Comparison of ENCODE assay signal across 8 mouse cellular contexts in genomic region chr8:126583018-126583417, GRCm38 (mm10). TPM values are rescaled to one million over a fixed set of nuclear protein-coding genes. Genes with fewer than 3 reads are reported as not detected.
A peak's percentile ranks its signal among the peaks of the same experiment; 100 is the strongest.
DNase-seq lines count a peak whose midpoint lies in the region; ATAC-seq and TF ChIP-seq lines count a peak whose summit lies in the region.

No protein-coding gene starts in this region.

- no peak for TF ChIP-seq EP300 in CH12.LX (IDR thresholded peaks at IDR 0.05; ENCODE audit: low read length)

- H3K4me1 ChIP-seq in CH12.LX (ENCODE audit: control insufficient read depth in 1 of 2, insufficient read depth in 2 of 2), result peaks cover 20 to 57% of the 10 kb centered on the region in 2 experiments
- H3K4me1 ChIP-seq in forebrain, embryonic 11.5 days (replicated peaks; ENCODE audit: control insufficient read depth, insufficient read depth, low read length), result peaks cover 13% of the 10 kb centered on the region
- peaks cover 53% of the 10 kb centered on the region for H3K4me1 ChIP-seq in limb, embryonic 13.5 days

- peak overlapping the region in 1 of 3 experiments; percentile 28 for H3K4me3 ChIP-seq in CH12.LX (replicated peaks in 1 of 3; ENCODE audit: low read depth in 2 of 3, low read length in 2 of 3, poor library complexity in 1 of 3)
- H3K4me3 ChIP-seq in forebrain, embryonic 11.5 days (ENCODE audit: low read depth, low read length), result no peak overlapping the region
- H3K4me3 ChIP-seq in limb, embryonic 13.5 days, result no peak overlapping the region; the same call in 1 of the 2 replicates

- peak overlapping the region; percentile 39 for H3K27ac ChIP-seq in CH12.LX (ENCODE audit: insufficient read depth, low read depth)
- H3K27ac ChIP-seq in forebrain, embryonic 11.5 days (ENCODE audit: low read depth, low read length), result 0 out of 2 replicates have a peak overlapping the region, but pooled peaks have one; percentile 25
- H3K27ac ChIP-seq in limb, embryonic 13.5 days, result peak overlapping the region; percentile 96

- no peak for ATAC-seq in forebrain, embryonic 11.5 days (replicated peaks; ENCODE audit: low FRiP score)
- no peak for ATAC-seq in limb, embryonic 13.5 days (ENCODE audit: low FRiP score, low read depth)

- intact Hi-C loops in heart, postnatal 25 days (cut with DNase I), result loop anchor here (2.0 to 5.0 kb wide), 3 partner anchors 14 to 219 kb away; no protein-coding TSS in a partner anchor

- TF ChIP-seq CTCF in CH12.LX (conservative IDR thresholded peaks at IDR 0.05 in 1 of 2, IDR thresholded peaks at IDR 0.05 in 1 of 2; ENCODE audit: low read depth in 2 of 2, low read length in 2 of 2), result no peak

- dilution Hi-C loops in CH12.LX (cut with MboI; ENCODE audit: extremely low pct_ligation_motif_present, extremely low pct_unique_long_range_greater_than_20kb, low sequenced_read_pairs), result no loop called here

- in situ Hi-C loops in CH12.LX (cut with MboI; ENCODE audit: low pct_ligation_motif_present, low pct_unique_long_range_greater_than_20kb, low sequenced_read_pairs), result loop anchor here (5.0 kb wide), 1 partner anchor 86 kb away; no protein-coding TSS in a partner anchor

- no peak for TF ChIP-seq RAD21 in CH12.LX (IDR thresholded peaks at IDR 0.05; ENCODE audit: low read depth, low read length)

- H3K9ac ChIP-seq in CH12.LX (ENCODE audit: insufficient read depth, low read depth), result no peak overlapping the region
- no peak overlapping the region for H3K9ac ChIP-seq in forebrain, embryonic 11.5 days (ENCODE audit: low read length)
- H3K9ac ChIP-seq in limb, embryonic 13.5 days, result no peak overlapping the region

- WGBS in forebrain, embryonic 11.5 days, result 18% methylated on average over 2 of the region's 2 CpGs
- WGBS in limb, embryonic 13.5 days, result 53% methylated on average over 2 of the region's 2 CpGs

- no peak for TF ChIP-seq POLR2A in CH12.LX (IDR thresholded peaks at IDR 0.05; ENCODE audit: low read depth, low read length)

- no peaks in the 10 kb centered on the region for H3K27me3 ChIP-seq in CH12.LX (replicated peaks)
- H3K27me3 ChIP-seq in forebrain, embryonic 11.5 days (ENCODE audit: control insufficient read depth, insufficient read depth, low read length), result no peaks in the 10 kb centered on the region
- no peaks in the 10 kb centered on the region for H3K27me3 ChIP-seq in limb, embryonic 13.5 days

- no peak overlapping the region for H3K4me2 ChIP-seq in CH12.LX (ENCODE audit: insufficient read depth, low read depth, poor library complexity, severe bottlenecking)
- H3K4me2 ChIP-seq in forebrain, embryonic 11.5 days (ENCODE audit: low read depth, low read length, severe bottlenecking), result no peak overlapping the region
- peak overlapping the region; percentile 97 for H3K4me2 ChIP-seq in limb, embryonic 13.5 days (replicated peaks)

- H3K79me2 ChIP-seq in CH12.LX (replicated peaks; ENCODE audit: control insufficient read depth, extremely low read depth, insufficient read depth, poor library complexity, severe bottlenecking), result peaks cover 25% of the 10 kb centered on the region

- H3K36me3 ChIP-seq in CH12.LX (replicated peaks in 1 of 2; ENCODE audit: control insufficient read depth in 1 of 2, insufficient read depth in 1 of 2, low read length in 1 of 2), result peaks cover 10 to 38% of the 10 kb centered on the region in 2 experiments
- no peaks in the 10 kb centered on the region for H3K36me3 ChIP-seq in forebrain, embryonic 11.5 days (ENCODE audit: control insufficient read depth, insufficient read depth, low read length)
- peaks cover 17% of the 10 kb centered on the region for H3K36me3 ChIP-seq in limb, embryonic 13.5 days

- DNase-seq in heart, adult 8-10 months (ENCODE audit: low spot score), result peak; percentile 28
- no peak for DNase-seq in heart, postnatal 25 days (ENCODE audit: low spot score)
- DNase-seq in CH12.LX (ENCODE audit: extremely low read depth) (no peak), adipocyte (ENCODE audit: low spot score) (no peak)
- DNase-seq in forebrain, embryonic 11.5 days (ENCODE audit: low spot score), result no peak
- DNase-seq in adrenal gland, adult 18-20 months (ENCODE audit: low spot score in 2 of 2), result no peak
- no peak for DNase-seq in thymus, adult 18-20 months

- H3K9me3 ChIP-seq in CH12.LX (replicated peaks; ENCODE audit: low read length), result peaks cover 15% of the 10 kb centered on the region
- no peaks in the 10 kb centered on the region for H3K9me3 ChIP-seq in forebrain, embryonic 11.5 days (ENCODE audit: control insufficient read depth, low read length)
- 0 out of 2 replicates have a peak, but pooled peaks cover 7% of the 10 kb centered on the region for H3K9me3 ChIP-seq in limb, embryonic 13.5 days

TF ChIP-seq in CH12.LX, 34 proteins besides CTCF, POLR2A, EP300 and RAD21:
- TF ChIP-seq MAX (IDR thresholded peaks at IDR 0.05; ENCODE audit: low read length) (no peak), GABPA (IDR thresholded peaks at IDR 0.05; ENCODE audit: insufficient replicate concordance, low read depth, low read length) (no peak), IRF4 (IDR thresholded peaks at IDR 0.05; ENCODE audit: low read depth, low read length) (no peak), POLR2AphosphoS2 (IDR thresholded peaks at IDR 0.05; ENCODE audit: low read depth, low read length) (no peak), HCFC1 (IDR thresholded peaks at IDR 0.05; ENCODE audit: low read depth, low read length) (no peak), CHD2 (IDR thresholded peaks at IDR 0.05; ENCODE audit: low read length) (no peak)

RNA-seq across cellular contexts. Expression of gene Irf2bp2, which starts 10.8 kb away (rescaled TPM):
- 10 to 100 TPM; 41.8 to 60.9 (median 50.3) TPM for total RNA-seq in heart, adult 8-10 months (2022)
- total RNA-seq in heart, postnatal 25 days (2021), result 10 to 100 TPM; 63.9 to 71.4 TPM
- total RNA-seq in CH12.LX (2012; rRNA removed) (20.2 and 28.6 TPM in 2 replicates), CH12.LX (2014; rRNA removed) (30.3 and 31.2 TPM in 2 replicates)
- 17.8 and 19.9 TPM in 2 replicates for polyA plus RNA-seq in CH12.LX (2012; ENCODE audit: insufficient read length, low read depth)
- polyA plus RNA-seq in forebrain, embryonic 11.5 days (2014; fragmentation: Nextera tagmentation; extraction: Ambion mirVana), result 4.5 and 4.6 TPM in 2 replicates
- 11.6 and 11.8 TPM in 2 replicates for polyA plus RNA-seq in limb, embryonic 13.5 days (2015; fragmentation: Nextera tagmentation; extraction: Ambion mirVana)
- 100 to 1,000 TPM; 118 to 119 TPM for total RNA-seq in adrenal gland, adult 18-20 months (2021)

Comparison
In these comparisons a context has a peak if more than half of its experiments do, and no peak if none do; other contexts are left out.
1. H3K27ac ChIP-seq: peak in every context shown above with its lines; median percentile 96 in limb, embryonic 13.5 days; 39 in CH12.LX; 25 in forebrain, embryonic 11.5 days.